In the genomic region with DNA sequence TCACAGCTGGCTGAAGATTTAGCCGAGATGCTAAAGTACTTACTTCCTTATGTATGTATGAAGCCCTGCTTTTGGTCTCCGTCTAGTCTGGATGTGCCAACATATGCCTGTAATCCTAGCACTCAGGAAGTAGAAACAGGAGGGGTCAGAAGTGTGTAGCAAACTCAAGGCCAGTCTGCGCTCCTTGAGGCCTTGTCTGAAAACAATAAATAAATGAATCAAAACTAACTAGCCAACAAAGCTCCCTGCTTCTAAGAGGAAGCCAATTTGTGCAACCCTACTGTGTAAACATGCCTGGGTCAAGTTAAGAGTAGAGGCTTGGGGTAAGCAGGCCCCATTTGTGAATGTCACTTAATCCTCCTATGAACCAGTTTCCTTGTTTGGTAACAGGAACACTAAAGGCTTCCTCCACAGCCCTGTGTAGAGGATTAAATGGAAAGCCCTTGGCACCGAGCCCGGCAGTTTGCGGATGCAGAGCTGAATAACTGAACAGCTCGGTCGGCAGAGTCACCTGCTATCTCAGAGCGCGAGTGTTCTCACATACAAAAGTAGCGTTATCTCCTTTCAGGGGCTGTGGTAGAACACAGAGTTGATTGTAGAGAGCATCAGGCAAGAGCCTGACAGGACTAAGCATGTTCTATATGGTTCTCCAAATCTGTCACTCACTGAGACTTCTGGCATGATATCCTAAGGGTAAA, we compare ENCODE assay signal across 9 mouse cellular contexts.
DNase-seq lines count a peak whose midpoint lies in the region; ATAC-seq and TF ChIP-seq lines count a peak whose summit lies in the region.
"Had no signal": no experiment of that assay in that cellular context is flagged by ENCODE, and none has a peak within 500 bp of the region (broad histone marks: within the 10 kb centered on the region; RNA-seq: fewer than 3 reads in every experiment).

No protein-coding gene starts in this region.

- no peaks in the 10 kb centered on the region for H3K79me2 ChIP-seq in liver, adult 2 months (ENCODE audit: control insufficient read depth, insufficient read depth, low read length)
- H3K79me2 ChIP-seq in heart, adult 2 months (replicated peaks; ENCODE audit: control insufficient read depth, insufficient read depth, low read length), result no peaks in the 10 kb centered on the region

- no peaks in the 10 kb centered on the region for H3K9me3 ChIP-seq in liver, embryonic 11.5 days (ENCODE audit: control insufficient read depth, low read length)
- H3K9me3 ChIP-seq in embryonic facial prominence, embryonic 14.5 days (ENCODE audit: control insufficient read depth, low read length), result 0 out of 2 replicates have a peak, but pooled peaks cover 1% of the 10 kb centered on the region
- peaks cover 2% of the 10 kb centered on the region for H3K9me3 ChIP-seq in kidney, embryonic 16.5 days (ENCODE audit: low read length)
- H3K9me3 ChIP-seq in limb, embryonic 13.5 days, result peaks cover 4% of the 10 kb centered on the region; the same call in 1 of the 2 replicates
- peaks cover 4% of the 10 kb centered on the region; the same call in 1 of the 2 replicates for H3K9me3 ChIP-seq in stomach, embryonic 16.5 days (replicated peaks; ENCODE audit: control insufficient read depth, low read length)

- intact Hi-C loops in heart, adult 2 months (cut with DNase I), result no loop called here

- no peak overlapping the region for H3K4me2 ChIP-seq in liver, embryonic 11.5 days
- no peak overlapping the region for H3K4me2 ChIP-seq in embryonic facial prominence, embryonic 14.5 days (ENCODE audit: low read depth, low read length)
- H3K4me2 ChIP-seq in kidney, embryonic 16.5 days (replicated peaks; ENCODE audit: low read depth, low read length), result no peak overlapping the region
- peak overlapping the region; percentile 25; the same call in 1 of the 2 replicates for H3K4me2 ChIP-seq in limb, embryonic 13.5 days (replicated peaks)
- H3K4me2 ChIP-seq in stomach, embryonic 16.5 days (ENCODE audit: low read depth, low read length), result no peak overlapping the region; the same call in 1 of the 2 replicates

- no peak overlapping the region for H3K4me3 ChIP-seq in liver, adult 2 months (ENCODE audit: insufficient read depth, low read depth, low read length)
- H3K4me3 ChIP-seq in liver, embryonic 11.5 days (ENCODE audit: low read depth, low read length), result no peak overlapping the region
- no peak overlapping the region for H3K4me3 ChIP-seq in embryonic facial prominence, embryonic 14.5 days (ENCODE audit: low read depth, low read length)
- no peak overlapping the region for H3K4me3 ChIP-seq in heart, adult 2 months
- no peak overlapping the region for H3K4me3 ChIP-seq in kidney, embryonic 16.5 days (ENCODE audit: low read length)
- H3K4me3 ChIP-seq in limb, embryonic 13.5 days, result no peak overlapping the region
- no peak overlapping the region for H3K4me3 ChIP-seq in stomach, embryonic 16.5 days (replicated peaks; ENCODE audit: low read length)

- no peak overlapping the region for H3K27ac ChIP-seq in liver, adult 2 months (replicated peaks; ENCODE audit: insufficient read depth, low read depth, low read length)
- no peak overlapping the region for H3K27ac ChIP-seq in liver, embryonic 11.5 days (ENCODE audit: low read depth, low read length)
- peak overlapping the region; percentile 57 for H3K27ac ChIP-seq in embryonic facial prominence, embryonic 14.5 days (replicated peaks; ENCODE audit: low read depth, low read length)
- H3K27ac ChIP-seq in heart, adult 2 months, result peak overlapping the region; percentile 51
- H3K27ac ChIP-seq in kidney, embryonic 16.5 days (ENCODE audit: low read length), result peak overlapping the region; percentile 51
- peak overlapping the region; percentile 69; the same call in 1 of the 2 replicates for H3K27ac ChIP-seq in limb, embryonic 13.5 days
- H3K27ac ChIP-seq in stomach, embryonic 16.5 days (ENCODE audit: low read length), result peak overlapping the region; percentile 85

- TF ChIP-seq CTCF in liver, adult 2 months (IDR thresholded peaks at IDR 0.05; ENCODE audit: low read depth, low read length), result no peak
- TF ChIP-seq CTCF in heart, adult 2 months (IDR thresholded peaks at IDR 0.05), result no peak

- WGBS in liver, adult 2 months, result 58% methylated on average over 11 of the region's 11 CpGs
- WGBS in liver, embryonic 11.5 days, result 72% methylated on average over 11 of the region's 11 CpGs
- 24% methylated on average over 11 of the region's 11 CpGs for WGBS in embryonic facial prominence, embryonic 14.5 days
- WGBS in heart, adult 2 months, result 13% methylated on average over 11 of the region's 11 CpGs
- WGBS in kidney, embryonic 16.5 days, result 44% methylated on average over 11 of the region's 11 CpGs
- WGBS in limb, embryonic 13.5 days, result 20% methylated on average over 11 of the region's 11 CpGs
- WGBS in stomach, embryonic 16.5 days, result 10% methylated on average over 11 of the region's 11 CpGs

- DNase-seq in liver, adult 2 months (ENCODE audit: extremely low read depth, low read depth, low spot score), result peak; percentile 53
- no peak for DNase-seq in liver, embryonic 11.5 days (ENCODE audit: low spot score)
- DNase-seq in embryonic facial prominence, embryonic 14.5 days (ENCODE audit: low spot score), result peak; percentile 97
- DNase-seq in heart, adult 2 months, result peak; percentile 85 to 86
- DNase-seq in naive thymus-derived CD4-positive, alpha-beta T cell, adult 2 months (ENCODE audit: low read depth), result peak; percentile 15

- no peak for TF ChIP-seq POLR2A in liver, adult 2 months (IDR thresholded peaks at IDR 0.05; ENCODE audit: extremely low read depth, insufficient read depth, low read length)
- TF ChIP-seq POLR2A in heart, adult 2 months (IDR thresholded peaks at IDR 0.05; ENCODE audit: insufficient read depth, low read depth, low read length), result no peak

- peaks cover 10% of the 10 kb centered on the region for H3K4me1 ChIP-seq in liver, adult 2 months (ENCODE audit: control insufficient read depth, insufficient read depth, low read length)
- H3K4me1 ChIP-seq in liver, embryonic 11.5 days (replicated peaks; ENCODE audit: control insufficient read depth, insufficient read depth, low read length), result no peaks in the 10 kb centered on the region
- H3K4me1 ChIP-seq in embryonic facial prominence, embryonic 14.5 days (ENCODE audit: control insufficient read depth, insufficient read depth, low read length), result peaks cover 9% of the 10 kb centered on the region
- H3K4me1 ChIP-seq in heart, adult 2 months (ENCODE audit: control insufficient read depth, insufficient read depth, low read length), result peaks cover 9% of the 10 kb centered on the region
- peaks cover 5% of the 10 kb centered on the region; the same call in 1 of the 2 replicates for H3K4me1 ChIP-seq in kidney, embryonic 16.5 days (ENCODE audit: insufficient read depth, low read length)
- peaks cover 26% of the 10 kb centered on the region for H3K4me1 ChIP-seq in limb, embryonic 13.5 days
- peaks cover 11% of the 10 kb centered on the region for H3K4me1 ChIP-seq in stomach, embryonic 16.5 days (ENCODE audit: control insufficient read depth, insufficient read depth, low read length)

- no peaks in the 10 kb centered on the region for H3K27me3 ChIP-seq in liver, adult 2 months (ENCODE audit: control insufficient read depth, insufficient read depth, low read length)
- no peaks in the 10 kb centered on the region for H3K27me3 ChIP-seq in liver, embryonic 11.5 days (replicated peaks; ENCODE audit: control insufficient read depth, insufficient read depth, low read length)
- H3K27me3 ChIP-seq in embryonic facial prominence, embryonic 14.5 days (replicated peaks; ENCODE audit: control insufficient read depth, insufficient read depth, low read length), result no peaks in the 10 kb centered on the region
- H3K27me3 ChIP-seq in heart, adult 2 months (ENCODE audit: control insufficient read depth, insufficient read depth, low read length), result no peaks in the 10 kb centered on the region
- H3K27me3 ChIP-seq in kidney, embryonic 16.5 days (ENCODE audit: insufficient read depth, low read length), result no peaks in the 10 kb centered on the region
- H3K27me3 ChIP-seq in limb, embryonic 13.5 days, result no peaks in the 10 kb centered on the region
- no peaks in the 10 kb centered on the region for H3K27me3 ChIP-seq in stomach, embryonic 16.5 days (ENCODE audit: control insufficient read depth, insufficient read depth, low read length)
- H3K27me3 ChIP-seq: CH12.LX had no signal

- H3K9ac ChIP-seq in liver, adult 2 months (ENCODE audit: low read depth, low read length), result no peak overlapping the region
- H3K9ac ChIP-seq in liver, embryonic 11.5 days (ENCODE audit: low read depth, low read length), result no peak overlapping the region
- H3K9ac ChIP-seq in embryonic facial prominence, embryonic 14.5 days (ENCODE audit: low read depth, low read length), result no peak overlapping the region
- H3K9ac ChIP-seq in heart, adult 2 months (ENCODE audit: low read depth, low read length), result no peak overlapping the region
- no peak overlapping the region for H3K9ac ChIP-seq in kidney, embryonic 16.5 days (replicated peaks; ENCODE audit: low read length)
- H3K9ac ChIP-seq in limb, embryonic 13.5 days, result no peak overlapping the region
- no peak overlapping the region for H3K9ac ChIP-seq in stomach, embryonic 16.5 days (ENCODE audit: low read length)

- H3K36me3 ChIP-seq in liver, adult 2 months (ENCODE audit: control insufficient read depth, insufficient read depth, low read length), result no peaks in the 10 kb centered on the region
- H3K36me3 ChIP-seq in liver, embryonic 11.5 days (ENCODE audit: control insufficient read depth, insufficient read depth, low read length), result no peaks in the 10 kb centered on the region
- 0 out of 2 replicates have a peak, but pooled peaks cover 1% of the 10 kb centered on the region for H3K36me3 ChIP-seq in embryonic facial prominence, embryonic 14.5 days (ENCODE audit: control insufficient read depth, insufficient read depth, low read length)
- peaks cover 3% of the 10 kb centered on the region for H3K36me3 ChIP-seq in heart, adult 2 months (ENCODE audit: control insufficient read depth, insufficient read depth, low read length)
- no peaks in the 10 kb centered on the region for H3K36me3 ChIP-seq in kidney, embryonic 16.5 days (ENCODE audit: insufficient read depth, low read length)
- H3K36me3 ChIP-seq in limb, embryonic 13.5 days, result peaks cover 4% of the 10 kb centered on the region; the same call in 1 of the 2 replicates
- no peaks in the 10 kb centered on the region for H3K36me3 ChIP-seq in stomach, embryonic 16.5 days (ENCODE audit: control insufficient read depth, insufficient read depth, low read length)

- no peak for TF ChIP-seq EP300 in heart, adult 2 months (IDR thresholded peaks at IDR 0.05; ENCODE audit: insufficient read depth, low read depth, low read length)

- no peak; the same call in 1 of the 2 replicates for ATAC-seq in liver, embryonic 11.5 days (replicated peaks; ENCODE audit: low FRiP score)
- ATAC-seq in embryonic facial prominence, embryonic 14.5 days (ENCODE audit: low read depth), result peak; percentile 93
- ATAC-seq in kidney, embryonic 16.5 days (ENCODE audit: low FRiP score, low TSS enrichment), result peak; percentile 73; the same call in 1 of the 2 replicates
- ATAC-seq in limb, embryonic 13.5 days (ENCODE audit: low FRiP score, low read depth), result peak; percentile 89
- ATAC-seq in stomach, embryonic 16.5 days (ENCODE audit: insufficient read depth, low FRiP score), result peak; percentile 91

Comparison
In these comparisons a context has a peak if more than half of its experiments do, and no peak if none do; other contexts are left out.
1. H3K27ac ChIP-seq: peak in embryonic facial prominence, embryonic 14.5 days (single experiment), heart, adult 2 months (single experiment), kidney, embryonic 16.5 days (single experiment), limb, embryonic 13.5 days (single experiment) and stomach, embryonic 16.5 days (single experiment); none in liver, adult 2 months (single experiment) and liver, embryonic 11.5 days (single experiment).